Mouse (Mus musculus) testis, postnatal 14 days (tissue): ENCODE data around the gene Gdf7.

Source experiments
- DNase-seq: peaks from one replicate; pipeline ENCODE4 v3.0.0; 2021; ENCODE audit warnings: low spot score

Gene Gdf7

DNA sequence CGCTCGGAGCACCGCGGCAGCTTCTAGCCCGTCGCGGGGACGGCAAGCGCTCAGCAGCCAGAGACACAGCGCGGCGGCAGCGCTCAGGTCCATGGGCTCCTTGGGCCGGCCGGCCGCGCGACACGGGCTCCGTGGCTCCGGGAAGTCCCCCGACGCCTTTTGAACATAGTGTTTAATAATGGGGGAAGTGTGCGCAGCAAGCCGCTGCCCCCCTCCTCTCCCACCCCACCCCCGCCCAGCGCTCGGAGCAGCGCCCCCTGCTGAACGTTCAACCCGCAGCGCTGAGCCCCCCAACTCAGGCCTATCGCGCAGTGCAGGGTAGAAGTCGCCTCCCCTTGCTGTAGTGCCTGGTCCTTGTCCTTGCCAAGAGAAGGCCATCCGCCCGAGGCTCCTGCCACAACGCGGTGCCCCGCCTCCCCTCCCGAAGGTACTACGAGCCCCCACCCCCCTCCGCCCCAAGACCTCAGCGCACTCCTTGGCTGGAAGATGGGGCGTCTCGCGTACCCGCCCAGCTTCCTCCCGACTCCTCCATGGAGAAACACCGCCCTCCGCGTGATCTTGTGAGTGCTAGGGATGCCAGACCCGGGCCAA lies at the start of gene Gdf7:
TSS of gene Gdf7 (minus strand) at position 114 of the 591 bp plus-strand sequence.
- no peak for DNase-seq

DNA sequence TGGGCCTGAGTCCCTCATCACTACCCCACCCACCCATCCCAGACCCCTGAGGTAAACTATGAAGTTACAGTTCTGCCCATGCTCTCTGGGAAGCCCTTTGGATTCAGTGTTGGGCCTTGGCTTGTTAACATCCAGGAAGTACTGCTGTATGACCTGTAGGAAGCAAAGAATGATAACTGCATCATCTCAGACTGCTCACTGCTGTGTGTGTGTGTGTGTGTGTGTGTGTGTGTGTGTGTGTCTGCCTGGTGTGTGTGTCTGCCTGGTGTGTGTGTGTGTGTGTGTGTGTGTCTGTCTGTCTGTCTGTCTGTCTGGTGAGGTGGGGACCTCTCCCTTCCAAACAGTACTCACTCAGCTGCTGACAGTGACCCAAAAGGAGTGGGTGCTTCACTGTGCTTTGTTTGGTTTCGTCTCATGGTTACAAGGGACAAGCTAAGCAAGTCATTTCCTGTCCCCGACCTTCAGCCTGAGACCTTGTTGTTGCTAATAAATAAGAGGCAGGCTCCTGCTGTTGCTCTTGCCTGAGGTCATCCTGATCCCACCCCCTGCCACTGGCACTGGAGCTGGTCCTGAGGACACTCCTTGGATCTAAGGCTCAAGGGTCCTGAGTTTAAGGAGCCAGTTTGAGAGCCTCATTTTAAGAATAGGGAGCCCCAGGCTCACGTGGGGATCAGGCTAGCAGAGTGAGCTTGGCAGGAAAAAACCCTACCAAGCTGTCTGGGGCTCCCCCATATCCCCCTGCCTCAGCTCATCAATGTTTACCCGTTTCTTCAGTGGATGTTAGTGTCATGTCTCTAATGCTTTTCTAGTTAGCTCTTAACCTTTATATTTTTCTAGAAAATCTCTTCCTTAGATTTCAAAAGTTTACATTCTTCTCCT lies 49.5 kb upstream of the Gdf7 start:
- DNase-seq: no peak

DNA sequence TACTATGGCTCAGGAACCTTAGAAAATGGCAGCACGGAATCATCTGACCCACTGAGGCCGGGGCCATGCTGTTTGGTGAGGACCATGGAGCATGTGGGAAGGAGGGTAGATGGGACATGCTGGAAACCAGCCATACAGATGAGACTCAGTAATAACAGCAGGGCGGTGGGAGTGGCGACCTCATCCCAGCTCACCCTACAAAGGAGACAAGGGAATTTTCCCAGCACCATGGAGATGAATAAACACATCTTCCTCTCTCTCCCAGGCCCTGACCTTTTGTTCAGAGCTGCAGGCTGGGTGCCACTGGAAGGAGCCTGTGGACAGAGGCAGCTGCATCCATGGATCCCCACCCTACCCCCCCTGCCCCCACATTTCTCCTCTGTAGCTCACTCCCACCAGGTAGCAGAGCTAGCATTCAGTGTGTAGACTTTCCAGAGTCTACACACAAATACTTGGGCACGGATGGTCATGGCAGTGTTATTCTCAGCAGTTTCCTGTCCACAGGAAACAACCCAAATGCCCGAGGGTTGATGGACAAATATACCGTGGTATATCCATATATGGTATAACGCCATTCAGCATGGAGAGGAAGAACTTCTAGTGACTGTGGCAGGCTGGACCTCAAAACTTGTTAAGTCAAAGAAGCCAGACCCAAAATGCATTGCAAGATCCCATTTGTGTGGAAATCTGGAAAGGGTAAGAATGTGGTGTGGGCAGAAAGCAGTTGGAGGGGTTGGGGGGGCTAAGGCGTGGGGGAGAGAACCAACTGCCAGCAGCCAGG lies 47.2 kb upstream of the Gdf7 start:
- DNase-seq: no peak

DNA sequence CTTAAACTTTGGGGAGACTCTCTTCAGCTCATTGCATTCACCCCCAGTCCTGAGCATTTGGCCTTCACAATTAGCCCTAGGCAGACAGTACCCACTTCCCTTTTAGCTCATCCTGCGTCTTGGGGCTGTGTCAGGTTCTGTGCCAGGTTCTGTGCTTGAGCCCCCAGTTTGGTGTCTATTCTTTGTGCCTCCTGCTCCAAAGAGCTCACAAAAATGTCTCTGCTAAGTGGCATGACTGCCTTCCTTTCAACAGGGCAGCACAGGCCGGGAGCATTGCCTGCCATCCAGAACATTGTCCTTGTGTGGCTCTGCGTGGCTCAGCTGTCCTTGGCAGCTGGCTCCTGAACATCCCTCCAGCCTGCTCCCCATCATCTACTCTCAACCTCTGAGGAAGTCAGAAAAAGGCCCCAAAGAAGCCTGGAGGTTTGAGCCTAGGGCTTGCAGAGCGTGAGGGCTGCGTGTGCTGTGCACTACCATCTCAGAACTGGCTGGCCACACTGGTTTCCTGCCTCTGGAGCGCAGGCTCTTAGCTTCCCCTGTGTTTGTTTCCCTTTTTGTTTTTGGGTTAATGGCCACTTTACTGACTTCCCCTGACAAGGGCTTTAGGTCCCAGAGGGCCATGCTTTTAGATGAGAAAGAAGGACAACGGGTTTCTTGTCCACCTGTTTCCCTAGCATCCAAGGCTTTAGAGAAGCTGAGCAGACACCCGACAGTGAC lies 46.1 kb upstream of the Gdf7 start:
- no peak for DNase-seq

DNA sequence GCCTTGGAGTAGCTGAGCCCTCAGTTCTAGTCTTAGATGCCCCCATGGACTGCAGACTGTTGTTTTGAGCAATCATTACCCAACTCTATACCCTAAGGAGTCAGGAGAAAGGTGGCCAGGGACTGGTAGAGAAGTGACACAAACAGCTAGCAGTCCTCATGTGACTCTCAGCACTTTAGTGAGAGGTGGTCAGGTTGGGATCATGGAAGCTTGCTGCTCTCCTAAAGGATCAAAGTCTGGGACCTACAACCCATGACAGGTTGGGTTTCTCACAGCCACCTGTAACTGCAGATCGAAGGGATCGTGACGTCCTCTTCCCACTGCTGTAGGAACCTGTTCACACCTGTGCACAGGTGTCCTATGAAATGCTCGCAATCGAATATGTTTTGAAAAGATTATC lies 43.8 kb upstream of the Gdf7 start:
- no peak for DNase-seq

DNA sequence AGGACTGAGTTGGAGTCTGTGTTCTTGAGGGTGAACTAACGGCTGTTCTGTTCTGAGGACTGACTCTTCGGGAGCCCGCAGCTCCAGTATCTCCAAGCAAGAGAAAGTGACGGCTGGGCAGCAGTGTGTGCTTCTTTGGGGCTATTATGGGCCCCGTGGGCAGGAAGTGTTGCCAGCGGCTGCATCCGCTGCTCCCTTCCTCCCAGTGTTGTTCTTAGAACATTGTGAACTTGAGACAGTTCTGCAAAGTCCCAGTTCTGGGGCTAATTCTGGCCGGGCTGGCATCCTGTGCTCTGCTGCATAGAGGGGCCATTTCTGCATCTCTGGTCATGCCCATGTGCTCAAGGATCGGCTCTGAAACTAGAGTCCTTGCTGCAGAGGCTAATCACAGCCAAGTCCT lies 43.1 kb upstream of the Gdf7 start:
- no peak for DNase-seq

DNA sequence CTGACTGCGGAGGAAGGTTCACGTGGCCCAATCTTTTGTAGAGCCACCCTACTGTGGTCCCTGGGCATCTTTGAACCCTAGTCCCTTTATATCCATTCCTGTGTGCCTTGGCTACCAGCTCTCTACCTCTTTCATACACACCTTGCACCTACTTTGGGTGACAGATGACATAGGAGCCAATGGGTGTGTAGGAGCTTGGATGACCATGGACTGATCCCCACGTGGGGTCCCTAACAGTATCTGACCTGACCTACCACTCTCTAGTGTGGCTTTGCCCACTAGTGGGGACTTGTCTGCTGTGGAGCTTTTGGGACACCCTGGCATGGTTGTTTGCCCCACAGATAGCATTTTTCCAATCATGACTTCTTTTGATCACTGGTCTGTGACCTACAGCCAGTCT lies 41.6 kb upstream of the Gdf7 start:
- no peak for DNase-seq

DNA sequence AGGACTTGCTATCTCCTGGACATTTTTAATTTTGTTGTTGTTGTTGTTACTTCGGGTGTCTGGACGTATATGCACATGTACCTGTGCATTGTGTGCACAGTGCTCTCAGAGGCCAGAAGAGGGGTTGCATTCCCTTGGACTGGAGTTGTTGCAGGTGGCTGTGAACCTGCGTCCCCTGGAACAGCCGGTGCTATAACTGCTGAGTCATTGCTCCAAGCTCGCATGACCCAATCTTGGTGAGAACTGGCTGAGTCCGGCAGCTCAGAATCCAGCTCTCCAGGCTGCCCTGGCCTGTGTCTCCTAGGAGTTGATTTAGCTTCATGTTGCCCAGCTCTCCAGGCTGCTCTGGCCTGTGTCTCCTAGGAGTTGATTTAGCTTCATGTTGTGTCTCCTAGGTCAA lies 39.3 kb upstream of the Gdf7 start:
- no peak for DNase-seq

DNA sequence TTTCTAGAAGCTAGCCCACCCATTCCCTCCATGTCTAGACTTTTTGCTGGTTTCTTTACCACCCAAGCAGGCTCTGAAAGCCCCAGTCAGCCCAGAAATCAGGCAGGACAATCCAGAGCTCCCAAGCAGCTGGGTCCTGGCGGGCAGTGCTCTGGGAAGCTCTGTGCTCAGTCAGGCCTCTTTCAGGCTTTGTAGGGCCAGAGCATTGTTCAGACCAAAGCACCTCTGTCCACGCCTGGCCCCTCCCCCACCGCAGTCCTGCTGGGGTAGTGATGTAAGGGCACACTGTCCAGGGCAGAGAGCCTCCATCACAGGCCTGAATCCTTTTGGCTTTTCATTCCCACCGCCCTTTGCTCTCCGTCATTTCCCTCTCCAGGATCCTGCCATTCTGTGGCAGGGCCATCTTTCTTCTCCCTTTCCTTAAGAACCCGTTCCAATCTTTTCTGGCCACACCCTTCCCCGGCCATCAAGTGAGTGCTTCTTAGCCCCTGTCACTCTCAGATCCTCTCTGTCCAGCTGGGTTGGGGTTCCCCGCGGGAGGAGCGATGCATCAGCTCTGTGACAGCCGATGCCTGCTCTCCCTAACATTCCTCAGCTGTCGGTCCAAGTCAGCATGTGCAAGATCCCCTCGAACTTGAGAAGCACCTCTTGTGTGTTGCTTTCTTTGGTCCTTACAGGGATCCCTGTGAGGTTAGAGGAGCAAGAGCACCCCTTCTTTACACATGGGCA lies 38.0 kb upstream of the Gdf7 start:
- no peak for DNase-seq

DNA sequence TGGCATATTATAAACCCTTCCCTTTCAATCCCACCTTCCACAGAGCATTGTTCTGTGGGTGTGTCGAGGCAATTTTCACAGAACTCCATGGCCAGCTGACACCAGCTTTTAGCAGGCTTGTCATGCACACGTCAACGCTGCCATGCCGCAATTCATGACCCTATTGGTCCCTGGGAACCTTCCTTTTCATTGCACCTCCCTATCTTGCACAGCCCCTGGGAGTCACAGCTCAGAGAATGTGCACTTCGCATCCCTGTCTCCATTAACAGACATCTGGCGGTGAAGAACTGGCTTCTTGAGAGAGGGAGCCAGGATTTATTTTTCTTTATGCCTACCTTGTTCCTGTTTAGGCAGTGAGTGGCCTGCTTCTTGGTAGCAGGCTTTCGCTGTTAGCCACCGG lies 37.2 kb upstream of the Gdf7 start:
- DNase-seq: no peak

DNA sequence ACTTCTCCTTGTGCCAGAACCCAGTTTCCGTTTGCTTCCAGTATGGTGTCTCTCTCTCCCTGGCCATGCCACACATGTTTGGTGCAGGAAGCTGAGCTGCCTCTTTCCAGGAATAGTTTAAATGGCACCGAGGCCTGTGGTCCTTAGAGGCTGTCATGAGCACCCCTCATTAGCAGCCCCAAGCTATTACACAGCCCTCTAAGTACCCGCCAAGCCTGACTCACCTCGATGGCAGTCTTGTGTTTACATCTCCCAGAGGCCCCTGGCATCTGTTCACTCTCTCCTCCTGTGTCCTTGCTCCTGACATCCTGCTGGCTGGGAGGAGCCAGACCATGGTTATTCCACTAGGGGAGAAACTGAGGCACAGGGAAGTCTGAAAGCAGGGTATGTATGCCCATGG lies 36.7 kb upstream of the Gdf7 start:
- no peak for DNase-seq

DNA sequence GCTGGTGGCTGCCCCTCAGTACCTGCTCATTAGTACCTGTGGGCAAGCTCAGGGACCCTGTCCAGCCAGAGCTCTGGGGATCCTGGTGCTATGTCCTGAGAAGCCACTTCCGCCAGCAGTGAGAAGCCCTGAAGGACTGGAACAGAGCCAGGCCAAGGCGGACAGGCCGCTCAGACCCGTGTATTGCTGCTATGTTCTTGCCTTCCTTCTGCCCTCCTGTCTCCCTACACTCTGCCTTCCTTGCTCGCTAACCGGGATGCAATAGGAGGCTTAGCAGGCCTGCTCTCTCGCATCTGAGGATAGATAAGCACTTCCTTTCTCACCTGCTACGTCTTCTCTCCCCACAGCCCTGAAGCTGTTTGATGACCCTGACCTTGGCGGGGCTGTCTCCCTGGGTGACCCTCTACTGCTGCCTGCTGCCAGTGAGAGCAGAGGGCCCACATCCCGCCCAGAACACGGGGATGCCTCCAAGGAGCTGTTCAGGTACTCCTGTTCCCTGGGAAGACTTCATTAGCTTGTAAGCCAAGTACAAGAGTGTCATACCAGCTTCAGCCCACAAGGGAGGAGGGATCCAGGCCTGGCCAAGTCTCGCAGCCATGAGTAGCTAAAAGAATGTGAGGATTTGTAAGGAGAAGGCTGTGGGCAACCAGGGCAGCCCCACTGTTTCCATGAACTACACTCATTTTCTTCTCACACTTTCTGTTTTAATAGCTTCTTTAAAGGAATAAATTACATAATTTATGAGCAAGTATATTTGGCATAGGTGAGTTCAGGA lies 35.7 kb upstream of the Gdf7 start:
- no peak for DNase-seq

DNA sequence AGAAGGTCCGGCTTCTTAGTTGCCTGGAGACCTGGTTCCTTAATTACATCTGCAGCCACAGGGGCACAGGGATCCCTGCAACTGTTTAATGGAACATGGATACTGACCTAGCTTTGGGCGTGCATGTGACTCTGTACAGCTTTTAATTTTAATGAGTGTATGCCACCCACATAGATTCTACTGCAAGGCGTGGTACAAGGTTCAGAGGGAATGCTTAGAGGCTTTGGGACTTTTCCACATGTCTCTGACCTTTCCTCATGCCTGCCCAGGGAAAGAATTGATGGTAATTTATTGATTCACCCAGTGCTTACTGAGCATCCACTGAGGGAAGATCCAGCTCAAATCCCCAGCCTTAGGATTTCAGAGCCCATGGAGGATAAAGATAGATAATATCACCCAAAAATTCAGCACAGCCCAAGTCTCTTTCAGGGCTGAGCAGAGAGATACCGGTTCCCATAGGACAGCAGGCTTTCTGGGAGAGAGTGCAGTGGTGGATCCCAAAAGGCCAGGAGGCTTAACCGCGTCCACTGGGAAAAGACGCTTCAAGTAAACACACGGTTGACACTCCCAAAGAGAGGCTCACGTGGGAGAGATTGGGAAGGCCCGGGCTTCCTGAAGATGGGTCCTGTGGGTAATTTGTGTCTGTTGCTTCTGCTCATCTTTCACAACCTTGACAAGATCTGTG lies 35.0 kb upstream of the Gdf7 start:
- no peak for DNase-seq

DNA sequence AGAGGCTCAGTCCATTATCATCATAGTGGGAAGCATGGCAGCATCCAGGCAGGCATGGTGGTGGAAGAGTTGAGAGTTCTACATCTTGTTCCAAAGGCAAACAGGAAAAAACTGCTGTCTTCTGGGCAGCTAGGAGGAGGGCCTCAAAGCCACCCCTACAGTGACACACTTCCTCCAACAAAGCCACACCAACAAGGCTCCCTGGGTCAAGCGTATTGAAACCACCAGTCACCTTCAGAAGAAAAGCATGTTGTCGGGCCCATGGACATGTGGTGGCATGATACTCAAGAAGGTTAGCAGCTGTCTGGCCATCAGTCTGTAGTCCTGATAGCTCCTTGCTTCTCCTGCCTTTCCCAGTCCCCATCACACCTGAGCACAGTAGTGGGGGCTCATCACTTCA lies 33.7 kb upstream of the Gdf7 start:
- no peak for DNase-seq

DNA sequence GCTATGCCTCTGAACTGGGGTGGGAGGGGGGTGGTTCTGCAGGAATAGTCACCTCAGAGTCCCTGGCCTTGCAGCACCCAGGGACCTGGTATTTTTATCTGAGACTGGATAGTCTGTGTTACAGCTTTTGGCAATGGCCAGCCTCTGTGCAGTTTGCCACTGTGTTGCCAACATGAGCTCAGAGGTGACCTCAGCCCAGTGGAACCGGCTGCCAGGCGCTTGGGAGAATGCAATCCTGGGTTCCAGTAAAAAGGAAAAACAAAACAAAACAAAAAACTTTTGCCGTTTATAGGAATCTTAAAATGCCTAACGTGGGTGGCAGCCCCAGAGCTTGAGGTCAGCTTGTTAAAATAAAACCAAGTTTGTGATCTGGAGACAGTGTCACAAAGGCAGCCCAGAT lies 32.5 kb upstream of the Gdf7 start:
- peak; percentile 74 for DNase-seq

DNA sequence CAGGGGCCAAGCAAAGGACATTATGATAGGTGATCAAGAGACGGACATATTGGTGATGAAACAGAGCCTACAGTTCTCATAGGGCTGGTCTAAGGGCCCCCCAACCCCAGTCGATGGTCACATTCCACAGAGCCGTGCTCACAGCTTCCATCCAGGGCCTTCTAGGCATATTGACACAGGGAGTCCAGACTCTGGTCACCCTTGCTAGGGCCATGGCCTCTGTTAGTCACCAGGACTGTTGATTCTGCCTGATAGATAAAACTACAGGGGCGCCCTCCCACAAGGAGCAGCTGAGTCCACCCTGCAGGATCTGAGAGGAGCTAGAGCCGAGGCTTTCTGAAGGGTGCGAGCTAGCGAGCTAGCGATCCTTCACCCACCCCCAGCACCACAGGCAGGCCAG lies 31.9 kb upstream of the Gdf7 start:
- no peak for DNase-seq

DNA sequence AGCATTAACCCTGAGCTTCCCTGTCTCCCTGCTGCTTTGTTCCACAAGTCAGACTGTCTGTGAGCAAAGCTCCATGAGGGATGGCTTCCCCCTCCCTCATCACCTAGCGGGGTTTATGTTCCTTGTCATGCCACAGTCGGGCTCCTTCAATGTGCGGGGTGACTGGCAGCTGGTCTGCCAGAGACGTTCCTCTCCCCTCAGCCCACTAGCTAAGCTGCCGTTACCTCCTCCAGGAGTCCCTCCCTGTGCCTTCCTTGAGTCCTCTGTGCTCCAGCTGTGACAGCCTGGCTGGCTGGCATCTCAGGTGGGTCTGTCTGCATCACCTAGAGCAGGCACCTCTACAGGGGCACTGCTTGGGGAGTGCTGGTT lies 30.4 kb upstream of the Gdf7 start:
- DNase-seq: no peak

DNA sequence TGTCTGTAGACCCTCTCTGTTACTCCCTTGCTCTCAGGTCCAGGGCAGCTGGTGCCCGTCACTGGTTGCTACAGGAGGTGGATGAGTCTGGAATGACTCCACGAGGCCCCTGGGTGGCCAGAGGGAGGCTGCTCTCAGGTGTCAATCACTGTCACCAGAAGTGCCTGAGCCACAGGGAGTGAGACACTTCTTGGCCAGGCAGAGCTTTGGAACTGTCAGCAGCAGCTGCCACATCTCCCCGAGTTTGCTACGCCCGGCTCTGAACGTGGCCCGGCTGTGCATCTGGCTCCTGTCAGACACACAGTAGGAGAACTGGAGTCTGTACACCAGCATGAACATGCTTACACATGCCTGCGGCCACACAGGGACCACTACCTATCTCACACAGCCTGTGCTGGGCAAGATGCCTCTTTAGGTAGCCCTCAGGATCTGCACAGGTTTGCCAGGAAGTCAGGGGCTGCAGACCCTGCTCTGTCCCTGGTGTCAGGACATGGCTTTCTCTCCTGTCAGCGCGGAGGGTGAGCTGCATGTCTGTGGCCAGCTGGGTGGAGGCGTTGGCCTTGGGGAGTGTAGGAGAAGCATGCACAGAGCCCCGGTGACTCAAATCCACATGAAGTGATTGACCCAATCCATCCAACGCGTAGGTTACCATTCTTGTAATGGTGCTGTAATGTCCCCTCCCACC lies 29.9 kb upstream of the Gdf7 start:
- no peak for DNase-seq

DNA sequence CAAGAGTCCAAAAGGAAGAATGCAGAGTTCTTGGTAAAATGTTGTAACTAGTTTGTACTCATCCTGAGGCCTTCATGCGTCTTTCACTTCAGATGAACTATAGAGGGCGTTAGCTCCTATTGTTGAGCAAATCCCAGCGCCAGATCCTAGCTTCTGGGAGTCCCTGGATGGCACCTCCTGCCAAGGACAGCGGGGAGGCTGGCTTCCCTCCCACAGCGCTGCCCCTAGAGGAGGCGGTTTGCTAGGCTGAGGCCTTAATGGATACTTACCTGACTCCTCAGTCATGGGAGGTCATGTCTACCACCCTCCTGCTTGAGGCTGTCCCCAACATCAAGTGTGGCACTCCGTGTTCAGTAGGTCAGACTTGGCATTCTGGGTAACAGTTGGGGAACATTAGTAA lies 27.5 kb upstream of the Gdf7 start:
- DNase-seq: no peak

DNA sequence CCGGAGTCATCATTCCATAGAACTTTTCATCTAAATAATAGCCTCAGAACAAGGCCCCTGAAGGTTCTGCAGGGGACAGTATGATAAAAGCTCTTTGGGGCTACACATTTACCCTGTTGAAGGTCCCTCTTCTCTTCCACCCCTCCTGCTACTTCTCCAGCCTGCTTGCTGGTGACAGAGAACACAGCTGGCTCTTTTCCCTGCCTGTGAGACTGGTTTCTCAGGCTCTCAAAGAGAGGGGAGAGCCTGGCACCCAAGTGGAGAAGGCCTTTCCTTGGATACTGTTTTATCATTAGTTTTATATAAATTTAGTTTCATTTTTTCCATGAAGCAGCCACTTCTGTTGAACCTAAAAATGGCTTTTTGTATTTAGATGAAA lies 25.9 kb upstream of the Gdf7 start:
- no peak for DNase-seq
